Mouse (Mus musculus): ENCODE data around the gene Adam10. TPM values are rescaled to one million over a fixed set of nuclear protein-coding genes. Genes with fewer than 3 reads are reported as not detected.

The Adam10 gene
- total and polyA plus RNA-seq, 3 experiments, result 9.5 to 39.2 (median 37.0) TPM

GRCm38 (mm10) chr9:70795439-70795757 is 116.6 kb downstream of the Adam10 start:
- Histone ChIP-seq H3K4me1 (ENCODE audit: control insufficient read depth, insufficient read depth, low read length) (no peaks in the 10 kb centered on the region), H3K36me3 (ENCODE audit: control insufficient read depth, insufficient read depth, low read length) (no peaks in the 10 kb centered on the region), H3K79me2 (replicated peaks; ENCODE audit: control insufficient read depth, insufficient read depth, low read length) (no peaks in the 10 kb centered on the region), H3K4me3 (no peak overlapping the region), H3K27ac (no peak overlapping the region), H3K9ac (ENCODE audit: low read depth, low read length) (no peak overlapping the region), H3K27me3 (ENCODE audit: control insufficient read depth, insufficient read depth, low read length) (no peaks in the 10 kb centered on the region)
- DNase-seq, result no peak
- TF ChIP-seq EP300 (IDR thresholded peaks at IDR 0.05; ENCODE audit: insufficient read depth, low read depth, low read length) (no peak), POLR2A (IDR thresholded peaks at IDR 0.05; ENCODE audit: insufficient read depth, low read depth, low read length) (no peak), CTCF (IDR thresholded peaks at IDR 0.05) (no peak)
- 60% methylated on average over 2 of the region's 2 CpGs for WGBS
- intact Hi-C loops (cut with DNase I), result no loop called here

- Histone ChIP-seq H3K36me3 (ENCODE audit: control insufficient read depth, insufficient read depth, low read length) (no peaks in the 10 kb centered on the region), H3K4me1 (ENCODE audit: control insufficient read depth, insufficient read depth, low read length) (no peaks in the 10 kb centered on the region), H3K9ac (ENCODE audit: low read depth, low read length) (no peak overlapping the region), H3K79me2 (replicated peaks; ENCODE audit: control insufficient read depth, insufficient read depth, low read length) (no peaks in the 10 kb centered on the region), H3K27me3 (ENCODE audit: control insufficient read depth, insufficient read depth, low read length) (no peaks in the 10 kb centered on the region), H3K4me3 (no peak overlapping the region), H3K27ac (no peak overlapping the region)
- intact Hi-C loops (cut with DNase I), result no loop called here
- no peak for DNase-seq
- WGBS, result 62% methylated on average over 8 of the region's 8 CpGs
- no peak for TF ChIP-seq CTCF (IDR thresholded peaks at IDR 0.05)
- no peak for TF ChIP-seq EP300 (IDR thresholded peaks at IDR 0.05; ENCODE audit: insufficient read depth, low read depth, low read length)
- TF ChIP-seq POLR2A (IDR thresholded peaks at IDR 0.05; ENCODE audit: insufficient read depth, low read depth, low read length), result no peak
These were observed 122.0 kb downstream of the Adam10 start for GRCm38 (mm10) chr9:70800588-70801315.

- Histone ChIP-seq H3K36me3 (ENCODE audit: control insufficient read depth, insufficient read depth, low read length) (no peaks in the 10 kb centered on the region), H3K27ac (no peak overlapping the region), H3K79me2 (replicated peaks; ENCODE audit: control insufficient read depth, insufficient read depth, low read length) (no peaks in the 10 kb centered on the region), H3K4me1 (ENCODE audit: control insufficient read depth, insufficient read depth, low read length) (no peaks in the 10 kb centered on the region), H3K4me3 (no peak overlapping the region), H3K9ac (ENCODE audit: low read depth, low read length) (no peak overlapping the region), H3K27me3 (ENCODE audit: control insufficient read depth, insufficient read depth, low read length) (no peaks in the 10 kb centered on the region)
- intact Hi-C loops (cut with DNase I), result no loop called here
- DNase-seq, result no peak
- WGBS, result 78% methylated on average over 3 of the region's 3 CpGs
- TF ChIP-seq POLR2A (IDR thresholded peaks at IDR 0.05; ENCODE audit: insufficient read depth, low read depth, low read length), result no peak
- no peak for TF ChIP-seq CTCF (IDR thresholded peaks at IDR 0.05)
- TF ChIP-seq EP300 (IDR thresholded peaks at IDR 0.05; ENCODE audit: insufficient read depth, low read depth, low read length), result no peak
These were observed 123.0 kb downstream of the Adam10 start for GRCm38 (mm10) chr9:70801761-70802160.

GRCm38 (mm10) chr9:70802816-70803215 is 124.0 kb downstream of the Adam10 start:
- 82% methylated on average over 3 of the region's 3 CpGs for WGBS
- no peak overlapping the region for H3K27ac ChIP-seq
- H3K4me1 ChIP-seq (ENCODE audit: control insufficient read depth, insufficient read depth, low read length), result no peaks in the 10 kb centered on the region
- DNase-seq, result no peak
- intact Hi-C loops (cut with DNase I), result no loop called here
- no peak overlapping the region for H3K9ac ChIP-seq (ENCODE audit: low read depth, low read length)
- H3K36me3 ChIP-seq (ENCODE audit: control insufficient read depth, insufficient read depth, low read length), result no peaks in the 10 kb centered on the region
- H3K4me3 ChIP-seq, result no peak overlapping the region
- no peaks in the 10 kb centered on the region for H3K79me2 ChIP-seq (replicated peaks; ENCODE audit: control insufficient read depth, insufficient read depth, low read length)
- TF ChIP-seq EP300 (IDR thresholded peaks at IDR 0.05; ENCODE audit: insufficient read depth, low read depth, low read length), result no peak
- TF ChIP-seq CTCF (IDR thresholded peaks at IDR 0.05), result no peak
- TF ChIP-seq POLR2A (IDR thresholded peaks at IDR 0.05; ENCODE audit: insufficient read depth, low read depth, low read length), result no peak
- H3K27me3 ChIP-seq (ENCODE audit: control insufficient read depth, insufficient read depth, low read length), result no peaks in the 10 kb centered on the region

GRCm38 (mm10) chr9:70806069-70806468 is 127.3 kb downstream of the Adam10 start:
- WGBS, result 59% methylated on average over 1 of the region's 1 CpGs
- TF ChIP-seq CTCF (IDR thresholded peaks at IDR 0.05) (no peak), POLR2A (IDR thresholded peaks at IDR 0.05; ENCODE audit: insufficient read depth, low read depth, low read length) (no peak), EP300 (IDR thresholded peaks at IDR 0.05; ENCODE audit: insufficient read depth, low read depth, low read length) (no peak)
- Histone ChIP-seq H3K4me1 (ENCODE audit: control insufficient read depth, insufficient read depth, low read length) (no peaks in the 10 kb centered on the region; the same call in 1 of the 2 replicates), H3K9ac (ENCODE audit: low read depth, low read length) (no peak overlapping the region), H3K36me3 (ENCODE audit: control insufficient read depth, insufficient read depth, low read length) (no peaks in the 10 kb centered on the region), H3K27ac (no peak overlapping the region), H3K4me3 (no peak overlapping the region), H3K79me2 (replicated peaks; ENCODE audit: control insufficient read depth, insufficient read depth, low read length) (no peaks in the 10 kb centered on the region), H3K27me3 (ENCODE audit: control insufficient read depth, insufficient read depth, low read length) (no peaks in the 10 kb centered on the region)
- intact Hi-C loops (cut with DNase I), result no loop called here
- DNase-seq, result no peak

GRCm38 (mm10) chr9:70807714-70808113 is 128.9 kb downstream of the Adam10 start:
- intact Hi-C loops (cut with DNase I), result no loop called here
- H3K4me3 ChIP-seq, result no peak overlapping the region
- H3K9ac ChIP-seq (ENCODE audit: low read depth, low read length), result no peak overlapping the region
- H3K36me3 ChIP-seq (ENCODE audit: control insufficient read depth, insufficient read depth, low read length), result no peaks in the 10 kb centered on the region
- H3K4me1 ChIP-seq (ENCODE audit: control insufficient read depth, insufficient read depth, low read length), result no peaks in the 10 kb centered on the region; the same call in 1 of the 2 replicates
- H3K27ac ChIP-seq, result no peak overlapping the region
- H3K79me2 ChIP-seq (replicated peaks; ENCODE audit: control insufficient read depth, insufficient read depth, low read length), result no peaks in the 10 kb centered on the region
- no peaks in the 10 kb centered on the region for H3K27me3 ChIP-seq (ENCODE audit: control insufficient read depth, insufficient read depth, low read length)
- no peak for TF ChIP-seq POLR2A (IDR thresholded peaks at IDR 0.05; ENCODE audit: insufficient read depth, low read depth, low read length)
- TF ChIP-seq EP300 (IDR thresholded peaks at IDR 0.05; ENCODE audit: insufficient read depth, low read depth, low read length), result no peak
- no peak for TF ChIP-seq CTCF (IDR thresholded peaks at IDR 0.05)
- peak in 1 of 2 experiments; percentile 40 for DNase-seq
- WGBS, result 59% methylated on average over 11 of the region's 11 CpGs

Measured in heart, adult 2 months (tissue).